Mouse (Mus musculus) cerebellum, adult 2 months (tissue): ENCODE measurements around the gene Lrp8. TPM values are rescaled to one million over a fixed set of nuclear protein-coding genes. Genes with fewer than 3 reads are reported as not detected.

Source experiments
- DNase-seq, 2 experiments: peaks; one replicate each; pipeline ENCODE4 v3.0.0; 2021
- H3K27ac ChIP-seq: fragments of 200-500 bp; 2 replicates; pipeline ENCODE4 v1.5.1; 2012; ENCODE audit warnings: low read length, control low read depth, inconsistent platforms; ENCODE audit not compliant: insufficient read depth
- H3K27me3 ChIP-seq: fragments of 200-500 bp; 2 replicates; pipeline ENCODE4 v1.6.1; 2012; ENCODE audit warnings: inconsistent platforms, mild to moderate bottlenecking, low read length, moderate library complexity; ENCODE audit not compliant: control insufficient read depth, insufficient read depth
- H3K4me1 ChIP-seq: fragments of 200-500 bp; 2 replicates; pipeline ENCODE4 v1.6.1; 2011; ENCODE audit warnings: low read length; ENCODE audit not compliant: control insufficient read depth, insufficient read depth
- H3K4me3 ChIP-seq: fragments of 200-500 bp; replicated peaks from 2 replicates; pipeline ENCODE3; 2011; ENCODE audit warnings: mild to moderate bottlenecking, low read depth, low read length, control low read depth; ENCODE audit not compliant: insufficient read depth
- CTCF ChIP-seq: fragments of 200-500 bp; IDR thresholded peaks from 2 replicates; pipeline ENCODE4 v1.5.1; 2011; ENCODE audit warnings: low read depth, mild to moderate bottlenecking, control low read depth, low read length, moderate library complexity, borderline replicate concordance; ENCODE audit not compliant: insufficient read depth
- POLR2A ChIP-seq: fragments of 200-500 bp; IDR thresholded peaks from 2 replicates; pipeline ENCODE4 v1.6.1; 2011; ENCODE audit warnings: low read length, control low read depth, borderline replicate concordance; ENCODE audit not compliant: insufficient read depth
- WGBS: fragments of 180-500 bp; shearing (Covaris S2); methylation state at CpG from one replicate; pipeline ENCODE4 v1.1.7; 2018; 5-methylcytosine and 5-hydroxymethylcytosine counted together
- polyA plus RNA-seq: library from polyadenylated mRNA; depleted of rRNA; stranded (reverse); fragments of >200 nt; gene quantifications from 2 replicates; pipeline ENCODE4 v1.2.3, GENCODE M21; 2012

Lrp8 gene
- polyA plus RNA-seq, 1 experiment, result 55.4 TPM

GRCm38 (mm10) chr4:107829675-107830074, 27.6 kb downstream of the Lrp8 start:
- H3K4me3 ChIP-seq, result no peak overlapping the region
- peaks cover 85% of the 10 kb centered on the region for H3K4me1 ChIP-seq
- TF ChIP-seq POLR2A (no peak), CTCF (no peak)
- no peaks in the 10 kb centered on the region for H3K27me3 ChIP-seq
- WGBS, result 5% methylated on average over 2 of the region's 2 CpGs
- peak in 1 of 2 experiments; percentile 53 for DNase-seq
- peak overlapping the region; percentile 49; the same call in 1 of the 2 replicates for H3K27ac ChIP-seq

GRCm38 (mm10) chr4:107830189-107830588, 28.1 kb downstream of the Lrp8 start:
- peaks cover 82% of the 10 kb centered on the region for H3K4me1 ChIP-seq
- DNase-seq, result no peak
- 74% methylated on average over 10 of the region's 10 CpGs for WGBS

GRCm38 (mm10) chr4:107830821-107831221, 28.8 kb downstream of the Lrp8 start:
- TF ChIP-seq POLR2A (no peak), CTCF (no peak)
- DNase-seq, result peak; percentile 58 to 65
- H3K4me3 ChIP-seq, result no peak overlapping the region
- no peak overlapping the region for H3K27ac ChIP-seq
- H3K27me3 ChIP-seq, result no peaks in the 10 kb centered on the region
- H3K4me1 ChIP-seq, result peaks cover 78% of the 10 kb centered on the region
- WGBS, result 7% methylated on average over 7 of the region's 7 CpGs

More at GRCm38 (mm10) chr4:107830189-107830588, 28.1 kb downstream of the Lrp8 start:
- Histone ChIP-seq H3K27me3 (no peaks in the 10 kb centered on the region), H3K27ac (no peak overlapping the region), H3K4me3 (no peak overlapping the region)
- TF ChIP-seq POLR2A (no peak), CTCF (no peak)

GRCm38 (mm10) chr4:107831678-107832077, 29.6 kb downstream of the Lrp8 start:
- Histone ChIP-seq H3K4me1 (peaks cover 85% of the 10 kb centered on the region), H3K4me3 (no peak overlapping the region), H3K27ac (peak overlapping the region; percentile 21; the same call in 1 of the 2 replicates), H3K27me3 (no peaks in the 10 kb centered on the region)
- TF ChIP-seq POLR2A (no peak), CTCF (no peak)
- WGBS, result 38% methylated on average over 6 of the region's 6 CpGs
- peak; percentile 33 to 45 for DNase-seq

- Histone ChIP-seq H3K4me1 (peaks cover 79% of the 10 kb centered on the region), H3K27ac (no peak overlapping the region), H3K4me3 (no peak overlapping the region), H3K27me3 (no peaks in the 10 kb centered on the region)
- peak in 1 of 2 experiments; percentile 34 for DNase-seq
- TF ChIP-seq POLR2A (no peak), CTCF (no peak)
- 67% methylated on average over 5 of the region's 5 CpGs for WGBS
Measured at GRCm38 (mm10) chr4:107833525-107833924, 31.5 kb downstream of the Lrp8 start.

- no peaks in the 10 kb centered on the region for H3K27me3 ChIP-seq
- no peak for TF ChIP-seq CTCF
- no peak for TF ChIP-seq POLR2A
- 78% methylated on average over 22 of the region's 22 CpGs for WGBS
- DNase-seq, result no peak
- no peak overlapping the region for H3K4me3 ChIP-seq
- no peak overlapping the region for H3K27ac ChIP-seq
- H3K4me1 ChIP-seq, result peaks cover 67% of the 10 kb centered on the region
Measured at GRCm38 (mm10) chr4:107834643-107835314, 32.7 kb downstream of the Lrp8 start.

GRCm38 (mm10) chr4:107835508-107835909, 33.4 kb downstream of the Lrp8 start:
- Histone ChIP-seq H3K4me1 (peaks cover 60% of the 10 kb centered on the region), H3K27ac (no peak overlapping the region), H3K4me3 (no peak overlapping the region), H3K27me3 (no peaks in the 10 kb centered on the region)
- WGBS, result 73% methylated on average over 5 of the region's 5 CpGs
- TF ChIP-seq CTCF (no peak), POLR2A (no peak)
- DNase-seq, result no peak

- peak; percentile 69 to 79 for DNase-seq
- Histone ChIP-seq H3K4me3 (no peak overlapping the region), H3K4me1 (peaks cover 49% of the 10 kb centered on the region), H3K27me3 (no peaks in the 10 kb centered on the region), H3K27ac (no peak overlapping the region)
- no peak for TF ChIP-seq CTCF
- TF ChIP-seq POLR2A, result no peak
- whole genome bisulfite sequencing, result 37% methylated on average over 5 of the region's 5 CpGs
Measured at GRCm38 (mm10) chr4:107836758-107837157, 34.7 kb downstream of the Lrp8 start.
